Mouse (Mus musculus): ENCODE data around the gene Cotl1. TPM values are rescaled to one million over a fixed set of nuclear protein-coding genes. Genes with fewer than 3 reads are reported as not detected.
A peak's percentile ranks its signal among the peaks of the same experiment; 100 is the strongest.

The Cotl1 gene
- total RNA-seq, 2 experiments from 2014 or later: 38.3 to 41.8 TPM

GRCm38 (mm10) chr8:119786871-119787270, 53.5 kb downstream of the Cotl1 start:
- DNase-seq: no peak

DNA sequence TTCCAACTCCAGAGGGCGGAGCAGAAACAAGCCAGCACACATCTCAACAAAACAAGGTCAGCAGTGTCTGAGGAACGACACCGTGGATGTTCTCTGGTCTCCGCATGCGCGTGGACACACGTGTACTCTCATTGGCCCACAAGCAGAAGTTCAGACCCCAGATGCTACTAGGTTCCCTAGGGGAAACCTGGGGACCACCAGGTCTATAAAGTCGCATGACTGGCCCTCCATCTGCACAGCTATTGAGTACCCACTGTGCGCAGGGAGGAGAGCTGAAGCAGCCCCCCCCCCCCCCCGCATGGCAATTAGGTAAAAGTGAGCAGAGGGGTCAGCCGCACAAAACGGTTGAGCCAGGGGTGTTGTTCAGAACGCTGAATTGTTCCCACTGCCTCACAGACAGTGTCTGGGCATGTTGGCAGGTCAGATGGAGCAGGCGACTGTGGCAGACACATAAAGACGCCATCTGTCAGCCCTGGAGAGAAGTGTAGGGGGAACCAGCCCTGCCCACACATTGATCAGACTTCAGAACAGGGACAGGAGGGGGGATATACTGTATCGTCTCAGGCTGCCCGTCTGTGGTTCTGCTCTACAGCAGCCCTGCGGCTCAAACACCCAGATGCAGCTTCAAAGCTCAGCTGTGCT, 54.5 kb downstream of the Cotl1 start:
- DNase-seq: no peak

- no peak for DNase-seq
These were observed 55.7 kb downstream of the Cotl1 start for GRCm38 (mm10) chr8:119784676-119785075.

- DNase-seq: no peak
These were observed 56.2 kb downstream of the Cotl1 start for GRCm38 (mm10) chr8:119784141-119784574.

DNA sequence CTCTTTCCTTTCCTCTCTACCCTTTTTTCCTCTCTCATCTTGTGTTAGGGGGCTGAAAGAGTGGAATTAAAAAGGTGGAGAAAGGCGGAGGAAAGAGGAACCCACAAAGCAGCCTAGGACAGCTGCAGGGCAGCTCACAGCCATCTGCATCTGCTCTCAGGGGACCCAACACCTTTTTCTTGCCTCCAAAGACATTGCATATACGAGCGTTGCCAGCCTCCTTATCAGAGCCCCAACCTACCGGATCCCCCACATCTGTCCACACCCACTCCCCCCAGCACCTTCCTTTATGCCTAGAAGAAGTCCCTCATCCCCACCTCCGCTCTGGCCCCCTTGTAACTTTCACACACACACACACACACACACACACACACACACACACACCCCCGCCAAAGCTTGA, 56.8 kb downstream of the Cotl1 start:
- DNase-seq: no peak

DNA sequence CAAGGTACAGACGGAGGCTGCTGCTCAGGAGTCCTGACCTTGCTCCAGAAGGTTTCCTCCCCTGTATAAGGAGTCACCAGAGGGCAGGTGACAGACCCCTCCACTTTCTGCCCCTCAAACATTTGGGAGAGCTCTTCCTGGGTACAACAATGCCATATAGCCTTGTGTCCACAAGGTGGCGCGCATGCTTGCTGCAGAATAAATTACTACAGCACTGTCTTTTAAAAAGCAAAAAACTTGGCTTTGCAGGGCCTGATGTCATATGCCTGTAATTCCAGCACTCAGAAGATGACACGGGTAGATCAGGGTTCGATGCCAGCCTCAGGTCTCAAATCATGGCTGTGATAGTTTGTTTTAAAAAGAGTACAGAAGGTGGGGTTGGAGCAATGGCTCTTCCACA, 57.6 kb downstream of the Cotl1 start:
- peak; percentile 85 for DNase-seq

- DNase-seq: no peak
These were observed 59.1 kb downstream of the Cotl1 start for GRCm38 (mm10) chr8:119781086-119781840.

DNA sequence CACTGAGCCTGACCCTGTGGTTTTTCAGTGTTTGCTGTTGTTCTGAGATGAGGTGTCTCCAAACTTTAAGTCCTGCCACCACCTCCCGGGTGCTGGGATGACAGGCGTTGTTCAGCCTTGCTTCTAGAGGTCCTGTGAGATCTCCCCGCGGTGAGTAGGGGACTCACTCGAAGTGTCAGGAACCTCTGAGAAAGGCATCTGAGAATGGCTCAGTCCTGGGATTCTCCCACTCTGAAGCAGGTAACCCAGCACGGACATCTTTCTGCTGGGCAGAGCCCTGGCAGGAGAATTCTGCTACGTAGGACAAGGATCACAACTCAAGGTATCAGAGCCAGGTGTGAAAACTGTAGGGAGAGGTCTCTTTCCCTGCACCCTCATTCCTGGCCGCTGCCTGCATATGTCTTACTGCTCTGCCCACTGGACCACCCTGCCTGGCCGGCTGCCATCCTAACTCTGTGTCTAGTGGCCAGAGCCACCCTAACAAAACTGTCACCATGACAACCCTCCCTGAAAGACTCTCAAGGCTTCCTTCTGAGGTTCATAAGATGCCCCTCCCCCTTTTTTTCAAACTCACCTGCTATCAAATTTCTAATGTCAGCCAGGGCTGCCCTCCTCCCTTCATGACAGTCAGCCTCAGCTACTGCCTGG, 59.8 kb downstream of the Cotl1 start:
- DNase-seq: no peak

DNA sequence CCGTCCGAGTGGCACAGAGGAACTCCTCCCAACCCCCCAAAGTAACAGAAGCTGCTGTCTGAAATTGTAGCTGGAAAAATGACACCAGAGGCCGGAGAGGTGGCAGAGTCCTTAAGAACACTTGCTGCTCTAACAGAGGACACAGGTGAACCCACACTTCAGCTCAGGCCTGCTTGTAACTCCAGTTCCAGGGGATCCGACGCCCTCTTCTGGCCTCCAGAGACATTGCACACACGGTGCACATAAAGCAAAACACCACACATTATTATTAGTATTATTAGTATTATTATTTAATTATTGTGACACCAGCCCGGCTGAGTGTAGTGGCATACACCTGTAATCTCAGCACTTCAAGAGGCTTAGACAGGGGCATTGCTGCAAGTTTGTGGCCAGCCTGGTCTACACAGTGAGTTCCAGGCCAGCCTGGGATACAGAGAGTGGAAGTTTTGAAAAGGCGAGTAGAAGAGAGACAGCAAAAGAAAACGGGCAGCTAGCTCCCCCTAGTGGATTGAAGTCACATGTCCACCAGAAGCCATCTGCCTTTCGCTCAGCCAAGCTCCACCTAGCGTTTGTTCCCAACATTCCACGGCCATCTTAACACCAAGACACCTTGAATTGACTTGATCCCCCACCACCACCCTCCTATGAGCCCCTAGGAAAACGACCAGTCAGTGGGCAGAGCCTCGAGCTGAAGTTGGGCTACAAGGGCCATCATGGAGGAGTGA, 61.2 kb downstream of the Cotl1 start:
- DNase-seq: peak; percentile 75

DNA sequence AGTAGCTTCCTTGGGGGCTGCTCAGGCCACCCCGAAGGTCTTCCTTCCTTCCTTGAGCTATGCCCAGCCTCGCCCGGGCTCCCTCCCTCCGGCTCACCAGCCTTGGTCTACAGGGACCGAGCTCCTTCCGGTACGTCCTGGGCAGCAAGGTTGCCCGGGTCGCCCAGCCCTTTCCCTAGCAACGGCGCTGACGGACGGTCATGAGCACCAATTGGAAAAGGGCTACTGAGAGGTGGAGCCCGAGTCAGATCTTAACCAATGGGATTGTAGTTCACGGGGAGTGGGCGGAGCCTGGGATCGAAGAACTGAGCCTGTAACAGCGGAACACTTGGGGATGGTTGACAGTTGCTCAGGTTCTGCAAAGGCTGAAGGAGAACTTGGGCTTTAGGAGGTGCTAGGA, 62.1 kb downstream of the Cotl1 start, which contains the start of gene Tldc1:
Tldc1 (minus strand) TSS at position 154 of the 400 bp plus-strand sequence.
- peak; percentile 99 for DNase-seq

GRCm38 (mm10) chr8:119777765-119778164, 62.6 kb downstream of the Cotl1 start:
- DNase-seq: no peak

GRCm38 (mm10) chr8:119776668-119777245, 63.6 kb downstream of the Cotl1 start:
- no peak for DNase-seq

DNA sequence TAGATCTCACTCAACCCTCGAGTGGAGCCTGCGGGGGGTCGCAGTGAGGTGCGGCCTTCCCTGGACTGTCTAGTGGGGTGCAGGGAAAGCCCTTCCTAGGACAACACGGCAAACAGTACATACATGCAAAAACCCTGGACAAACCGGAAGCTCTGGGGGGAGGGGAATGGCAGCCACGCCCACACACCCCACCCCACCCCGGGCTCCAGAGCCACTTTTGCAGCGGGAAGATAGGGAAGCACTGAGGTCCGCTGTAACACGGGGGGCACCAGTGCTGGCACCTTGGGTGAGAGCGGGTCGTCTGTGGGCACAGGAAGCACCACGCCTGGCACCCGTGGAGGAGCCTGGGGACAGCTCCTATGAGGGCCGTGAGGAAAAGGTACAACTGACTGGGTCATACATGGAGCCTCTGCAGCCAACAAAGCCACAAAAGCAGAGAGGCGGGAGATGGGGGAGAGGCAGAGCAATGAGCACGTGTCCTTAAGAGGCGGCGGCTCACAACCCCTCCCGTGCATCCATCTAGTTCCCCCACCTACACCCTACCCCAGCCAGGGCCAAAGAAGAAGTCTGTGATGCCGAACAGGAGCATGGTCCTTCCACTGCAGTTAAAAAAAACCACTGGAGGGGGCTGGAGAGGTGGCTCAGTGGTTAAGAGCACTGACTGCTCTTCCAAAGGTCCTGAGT, 74.4 kb downstream of the Cotl1 start:
- DNase-seq: no peak

DNA sequence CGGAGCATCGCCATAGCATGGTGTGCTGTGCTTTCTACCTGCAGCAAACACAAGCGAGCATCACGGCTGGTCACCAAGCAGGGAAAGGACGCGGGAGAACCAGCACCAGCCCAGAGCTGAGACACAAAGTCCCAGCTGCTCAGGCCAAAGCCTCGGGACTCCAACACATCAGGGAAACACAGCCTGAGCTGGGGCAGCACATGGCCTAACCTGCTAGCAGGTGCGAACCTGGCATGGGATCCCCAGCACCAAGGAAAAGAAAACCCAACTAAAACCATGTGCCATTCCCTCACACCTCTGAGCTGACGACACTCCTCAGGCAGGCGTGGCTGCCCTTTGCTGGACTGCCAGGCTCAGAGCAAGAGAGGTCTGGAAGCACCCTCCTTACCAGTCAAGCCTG, 75.0 kb downstream of the Cotl1 start:
- DNase-seq: no peak

GRCm38 (mm10) chr8:119762226-119763220, 77.8 kb downstream of the Cotl1 start:
- DNase-seq: no peak

DNA sequence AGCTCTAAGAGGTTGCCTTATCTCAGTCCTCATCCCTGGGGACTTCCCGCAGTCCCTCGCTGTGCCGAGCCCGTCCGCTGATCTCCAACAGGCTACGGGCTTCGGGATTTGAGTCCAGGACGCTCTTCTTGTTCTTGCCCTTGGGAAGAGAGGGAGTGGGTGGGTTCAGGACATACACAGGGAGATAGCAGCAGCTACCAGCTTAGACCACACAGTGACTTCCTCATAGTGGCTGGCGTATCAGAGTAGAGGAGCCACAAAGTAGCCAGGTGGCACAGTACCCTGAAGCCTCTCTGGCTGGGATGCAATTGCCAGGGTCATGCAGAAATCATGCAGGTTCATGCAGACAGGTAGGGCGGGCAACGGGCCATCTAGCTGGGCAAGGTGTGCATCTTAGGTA, 78.7 kb downstream of the Cotl1 start:
- DNase-seq: no peak
